In the genomic region with DNA sequence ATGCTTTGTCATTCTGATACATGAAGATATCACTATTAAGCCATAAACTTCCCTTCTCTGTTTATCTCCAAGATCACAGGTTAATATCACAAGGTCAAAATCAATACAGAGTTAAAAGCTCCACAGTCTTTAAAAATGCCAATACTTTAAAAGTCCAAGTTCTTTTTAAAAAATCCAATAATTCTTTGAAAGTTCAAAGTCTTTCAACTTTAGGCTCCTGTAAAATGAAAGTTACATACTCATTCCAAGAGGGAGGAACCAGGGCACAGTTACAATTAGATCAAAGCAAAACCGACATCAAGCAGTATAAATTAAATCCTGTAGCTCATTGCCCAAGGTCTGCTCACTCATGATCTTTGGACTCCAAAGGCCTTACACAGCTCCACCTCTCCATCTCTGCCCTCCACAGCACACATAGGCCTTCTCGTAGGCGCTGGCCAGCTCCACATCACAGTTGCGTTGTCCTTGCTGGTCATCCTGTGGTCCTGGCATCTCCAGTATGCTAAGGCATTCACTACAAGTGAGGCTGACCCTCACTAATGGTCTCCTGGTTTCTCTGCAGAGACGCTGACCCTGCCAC, we compare ENCODE assay signal across 29 mouse cellular contexts. TPM values are rescaled to one million over a fixed set of nuclear protein-coding genes. Genes with fewer than 3 reads are reported as not detected.
DNase-seq lines count a peak whose midpoint lies in the region; ATAC-seq and TF ChIP-seq lines count a peak whose summit lies in the region.
"Had no signal": no experiment of that assay in that cellular context is flagged by ENCODE, and none has a peak within 500 bp of the region (broad histone marks: within the 10 kb centered on the region; RNA-seq: fewer than 3 reads in every experiment).

No protein-coding gene starts in this region.

- H3K9ac ChIP-seq in kidney, embryonic 16.5 days (replicated peaks; ENCODE audit: low read length): no peak overlapping the region
- H3K9ac ChIP-seq in intestine, postnatal 0 days (ENCODE audit: low read depth, low read length): no peak overlapping the region
- H3K9ac ChIP-seq: embryonic facial prominence, embryonic 13.5 days; forebrain, embryonic 15.5 days; heart, embryonic 12.5 days; hindbrain, embryonic 13.5 days had no signal

- H3K4me1 ChIP-seq in kidney, embryonic 16.5 days (ENCODE audit: insufficient read depth, low read length): no peaks in the 10 kb centered on the region
- H3K4me1 ChIP-seq in intestine, postnatal 0 days (replicated peaks; ENCODE audit: control insufficient read depth, insufficient read depth, low read length): no peaks in the 10 kb centered on the region
- H3K4me1 ChIP-seq: embryonic facial prominence, embryonic 13.5 days; forebrain, embryonic 10.5 days; forebrain, embryonic 15.5 days; hindbrain, embryonic 13.5 days had no signal

- no peak for ATAC-seq in kidney, embryonic 16.5 days (ENCODE audit: low FRiP score, low TSS enrichment)
- ATAC-seq in intestine, postnatal 0 days: peak; percentile 80
- ATAC-seq: activated CD4-positive, CD25-positive, alpha-beta regulatory T cell, adult 4 months; forebrain, embryonic 15.5 days; lung, postnatal 0 days had no signal

- WGBS in kidney, embryonic 16.5 days: 87% methylated on average over 5 of the region's 5 CpGs
- 58% methylated on average over 5 of the region's 5 CpGs for WGBS in intestine, postnatal 0 days

- 0 out of 2 replicates have a peak, but pooled peaks cover 3% of the 10 kb centered on the region for H3K9me3 ChIP-seq in kidney, embryonic 16.5 days (ENCODE audit: low read length)
- H3K9me3 ChIP-seq in intestine, postnatal 0 days (ENCODE audit: control insufficient read depth): no peaks in the 10 kb centered on the region
- H3K9me3 ChIP-seq: forebrain, embryonic 10.5 days; forebrain, embryonic 15.5 days; hindbrain, embryonic 13.5 days had no signal

- TF ChIP-seq CTCF in intestine, postnatal 0 days (IDR thresholded peaks at IDR 0.05; ENCODE audit: low read depth): no peak

- H3K36me3 ChIP-seq in kidney, embryonic 16.5 days (ENCODE audit: insufficient read depth, low read length): 0 out of 2 replicates have a peak, but pooled peaks cover 7% of the 10 kb centered on the region
- H3K36me3 ChIP-seq in intestine, postnatal 0 days (ENCODE audit: control insufficient read depth, insufficient read depth): peaks cover 14% of the 10 kb centered on the region; the same call in 1 of the 2 replicates
- H3K36me3 ChIP-seq: embryonic facial prominence, embryonic 13.5 days had no signal

- H3K27me3 ChIP-seq in kidney, embryonic 16.5 days (ENCODE audit: insufficient read depth, low read length): no peaks in the 10 kb centered on the region
- H3K27me3 ChIP-seq in intestine, postnatal 0 days (replicated peaks; ENCODE audit: control insufficient read depth, insufficient read depth, low read length): no peaks in the 10 kb centered on the region
- H3K27me3 ChIP-seq: CH12.LX; embryonic facial prominence, embryonic 13.5 days; forebrain, embryonic 15.5 days; heart, embryonic 12.5 days; hindbrain, embryonic 13.5 days had no signal

- H3K27ac ChIP-seq in kidney, embryonic 16.5 days (ENCODE audit: low read length): no peak overlapping the region
- H3K27ac ChIP-seq in intestine, postnatal 0 days (ENCODE audit: low read depth, low read length): peak overlapping the region; percentile 4; the same call in 1 of the 2 replicates
- H3K27ac ChIP-seq: embryonic facial prominence, embryonic 13.5 days; forebrain, embryonic 10.5 days; forebrain, embryonic 15.5 days; gastrocnemius, adult 2 months; hindbrain, embryonic 13.5 days had no signal

- H3K4me3 ChIP-seq in kidney, embryonic 16.5 days (ENCODE audit: low read length): no peak overlapping the region
- H3K4me3 ChIP-seq in intestine, postnatal 0 days (ENCODE audit: low read depth, low read length): no peak overlapping the region
- H3K4me3 ChIP-seq: embryonic facial prominence, embryonic 13.5 days; forebrain, embryonic 10.5 days; forebrain, embryonic 15.5 days; gastrocnemius, adult 2 months; heart, embryonic 12.5 days; hindbrain, embryonic 13.5 days had no signal

- H3K4me2 ChIP-seq in kidney, embryonic 16.5 days (replicated peaks; ENCODE audit: low read depth, low read length): no peak overlapping the region
- H3K4me2 ChIP-seq in intestine, postnatal 0 days (replicated peaks; ENCODE audit: low read depth): no peak overlapping the region
- H3K4me2 ChIP-seq: embryonic facial prominence, embryonic 13.5 days; forebrain, embryonic 15.5 days; heart, embryonic 12.5 days; hindbrain, embryonic 13.5 days; liver, embryonic 11.5 days had no signal

- DNase-seq in adrenal gland, adult (ENCODE audit: inconsistent age in 2 of 2, low spot score in 1 of 2): peak; percentile 80 to 88
- DNase-seq in adrenal gland, adult 18-20 months (ENCODE audit: low spot score in 2 of 2): no peak
- DNase-seq in kidney, postnatal 14 days: peak; percentile 10
- peak; percentile 57 for DNase-seq in adrenal gland, postnatal 10 days
- no peak for DNase-seq in layer of hippocampus, adult 18-20 months (ENCODE audit: low spot score in 2 of 2)
- no peak for DNase-seq in thymus, postnatal 14 days
- DNase-seq: cerebellum, adult 11-12 months; cerebellum, postnatal 10 days; gastrocnemius, adult 2 months; gastrocnemius, postnatal 36 days; heart, adult 18-20 months; heart, postnatal 4 days; kidney, adult 8-10 months; lung, adult 18-20 months; lung, postnatal 4 days; midbrain, embryonic 14.5 days; right cerebral cortex, postnatal 14 days; thymus, postnatal 36 days had no signal

RNA-seq across cellular contexts. Expression of a gene that starts 6.8 kb away (rescaled TPM):
- total RNA-seq in adrenal gland, adult 18-20 months (2021): 100 to 1,000 TPM; 191 to 384 TPM
- 119 and 127 TPM in 2 replicates for polyA plus RNA-seq in kidney, embryonic 16.5 days (2015; fragmentation: Nextera tagmentation; extraction: Ambion mirVana)
- 100 to 1,000 TPM; 131 to 148 TPM for total RNA-seq in adrenal gland, postnatal 10 days (2021)
- 103 and 107 TPM in 2 replicates for polyA plus RNA-seq in intestine, postnatal 0 days (2015; fragmentation: Nextera tagmentation; extraction: Ambion mirVana)
- 10 to 100 TPM; 78.2 to 82.4 TPM for total RNA-seq in layer of hippocampus, adult 18-20 months (2021)

RNA-seq across cellular contexts. Expression of a gene that starts 7.2 kb away (rescaled TPM):
- 10 to 100 TPM; 75.6 to 98.9 TPM for total RNA-seq in adrenal gland, adult 18-20 months (2021)
- polyA plus RNA-seq in kidney, embryonic 16.5 days (2015; fragmentation: Nextera tagmentation; extraction: Ambion mirVana): 33.7 and 35.2 TPM in 2 replicates
- 10 to 100 TPM; 61.5 to 62.8 TPM for total RNA-seq in adrenal gland, postnatal 10 days (2021)
- polyA plus RNA-seq in intestine, postnatal 0 days (2015; fragmentation: Nextera tagmentation; extraction: Ambion mirVana): 24.8 and 25.0 TPM in 2 replicates
- total RNA-seq in layer of hippocampus, adult 18-20 months (2021): 10 to 100 TPM; 15.3 to 22.4 TPM

Comparison
In these comparisons a context has a peak if more than half of its experiments do, and no peak if none do; other contexts are left out.
1. DNase-seq: peak in adrenal gland, adult (2 of 2), kidney, postnatal 14 days (single experiment) and adrenal gland, postnatal 10 days (single experiment); none in adrenal gland, adult 18-20 months (0 of 2), layer of hippocampus, adult 18-20 months (0 of 2) and thymus, postnatal 14 days (single experiment).